In the genomic region with DNA sequence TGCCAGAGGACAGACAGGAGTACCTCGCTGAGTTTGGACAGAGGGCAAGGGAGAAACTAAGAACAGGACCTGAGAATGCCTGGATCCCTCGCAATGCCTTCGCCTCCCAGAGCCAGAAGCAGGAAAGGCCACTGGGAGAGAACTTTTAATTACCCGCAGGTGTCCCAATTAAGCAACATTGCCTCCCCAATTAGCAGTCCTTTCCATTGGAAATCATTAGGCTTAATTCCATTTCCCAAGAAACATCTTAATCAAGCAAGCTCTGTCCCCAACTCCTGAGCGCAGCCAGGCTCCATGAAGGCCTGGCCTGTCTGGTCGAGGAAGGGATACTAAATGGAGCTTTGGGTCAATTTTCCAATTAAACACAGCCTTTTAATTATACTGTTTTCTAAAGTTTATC, we compare ENCODE assay signal across 36 mouse cellular contexts. TPM values are rescaled to one million over a fixed set of nuclear protein-coding genes. Genes with fewer than 3 reads are reported as not detected.
"Had no signal": no experiment of that assay in that cellular context is flagged by ENCODE, and none has a peak within 500 bp of the region (broad histone marks: within the 10 kb centered on the region; RNA-seq: fewer than 3 reads in every experiment).

No protein-coding gene starts in this region.

- H3K4me1 ChIP-seq: heart, embryonic 10.5 days; heart, embryonic 12.5 days; heart, embryonic 13.5 days; heart, embryonic 15.5 days; hindbrain, embryonic 10.5 days; hindbrain, embryonic 12.5 days; hindbrain, embryonic 13.5 days; hindbrain, embryonic 15.5 days; intestine, embryonic 15.5 days; kidney, embryonic 15.5 days had no signal

- H3K9me3 ChIP-seq: heart, embryonic 10.5 days; heart, embryonic 12.5 days; heart, embryonic 13.5 days; heart, embryonic 15.5 days; hindbrain, embryonic 10.5 days; hindbrain, embryonic 12.5 days; hindbrain, embryonic 13.5 days; hindbrain, embryonic 15.5 days; intestine, embryonic 15.5 days; kidney, embryonic 15.5 days had no signal

- H3K27me3 ChIP-seq: hindbrain, embryonic 12.5 days; hindbrain, embryonic 13.5 days; hindbrain, embryonic 15.5 days; intestine, embryonic 15.5 days; kidney, embryonic 15.5 days had no signal

- H3K27ac ChIP-seq: heart, embryonic 10.5 days; heart, embryonic 13.5 days; heart, embryonic 15.5 days; hindbrain, embryonic 10.5 days; hindbrain, embryonic 12.5 days; hindbrain, embryonic 13.5 days; hindbrain, embryonic 14.5 days; hindbrain, embryonic 15.5 days; hindbrain, postnatal 0 days; intestine, embryonic 15.5 days; kidney, embryonic 15.5 days; kidney, postnatal 0 days; layer of hippocampus, adult 2 months; left cerebral cortex, adult 2 months had no signal

- H3K9ac ChIP-seq: heart, embryonic 12.5 days; heart, embryonic 13.5 days; heart, embryonic 15.5 days; hindbrain, embryonic 12.5 days; hindbrain, embryonic 13.5 days; hindbrain, embryonic 14.5 days; hindbrain, embryonic 15.5 days; intestine, embryonic 15.5 days; kidney, embryonic 15.5 days had no signal

- H3K4me3 ChIP-seq: heart, embryonic 10.5 days; heart, embryonic 12.5 days; heart, embryonic 13.5 days; heart, embryonic 15.5 days; hindbrain, embryonic 10.5 days; hindbrain, embryonic 12.5 days; hindbrain, embryonic 13.5 days; hindbrain, embryonic 15.5 days; intestine, embryonic 15.5 days; kidney, embryonic 15.5 days; layer of hippocampus, adult 2 months; left cerebral cortex, adult 2 months had no signal

- DNase-seq: heart, postnatal 10 days; heart, postnatal 14 days; heart, postnatal 36 days; heart, postnatal 4 days; kidney, adult 11 months; kidney, adult 18-20 months; kidney, adult 2 months; kidney, adult 8-10 months; kidney, adult 9 months; kidney, postnatal 10 days; kidney, postnatal 14 days; kidney, postnatal 36 days; kidney, postnatal 4 days; layer of hippocampus, adult 9-11 months; layer of hippocampus, postnatal 36 days had no signal

- H3K36me3 ChIP-seq: heart, embryonic 10.5 days; heart, embryonic 12.5 days; heart, embryonic 13.5 days; heart, embryonic 15.5 days; hindbrain, embryonic 10.5 days; hindbrain, embryonic 12.5 days; hindbrain, embryonic 13.5 days; hindbrain, embryonic 15.5 days; intestine, embryonic 15.5 days; kidney, embryonic 15.5 days had no signal

- ATAC-seq: hindbrain, embryonic 16.5 days; hindbrain, postnatal 0 days; inflammation-experienced regulatory T-cells, adult 6 months; intestine, embryonic 15.5 days; intestine, embryonic 16.5 days; intestine, postnatal 0 days had no signal

- H3K4me2 ChIP-seq: heart, embryonic 11.5 days; heart, embryonic 12.5 days; heart, embryonic 13.5 days; heart, embryonic 15.5 days; hindbrain, embryonic 12.5 days; hindbrain, embryonic 13.5 days; hindbrain, embryonic 14.5 days; hindbrain, embryonic 15.5 days; intestine, embryonic 15.5 days; kidney, embryonic 15.5 days had no signal

RNA-seq across cellular contexts. Expression of gene Spock1, which starts 57.5 kb away (rescaled TPM):
- total RNA-seq: hematopoietic stem cell, adult 5-6 weeks had no signal
- polyA plus RNA-seq: inflammation-experienced regulatory T-cells, adult 6 months had no signal
